Mouse (Mus musculus): Measurements from ENCODE around the gene Wwc1.
"Not testable (repeated sequence)": the region's sequence is repeated elsewhere in the genome, so short reads cannot be mapped to it uniquely, and the experiment has no call there.

Gene Wwc1

DNA sequence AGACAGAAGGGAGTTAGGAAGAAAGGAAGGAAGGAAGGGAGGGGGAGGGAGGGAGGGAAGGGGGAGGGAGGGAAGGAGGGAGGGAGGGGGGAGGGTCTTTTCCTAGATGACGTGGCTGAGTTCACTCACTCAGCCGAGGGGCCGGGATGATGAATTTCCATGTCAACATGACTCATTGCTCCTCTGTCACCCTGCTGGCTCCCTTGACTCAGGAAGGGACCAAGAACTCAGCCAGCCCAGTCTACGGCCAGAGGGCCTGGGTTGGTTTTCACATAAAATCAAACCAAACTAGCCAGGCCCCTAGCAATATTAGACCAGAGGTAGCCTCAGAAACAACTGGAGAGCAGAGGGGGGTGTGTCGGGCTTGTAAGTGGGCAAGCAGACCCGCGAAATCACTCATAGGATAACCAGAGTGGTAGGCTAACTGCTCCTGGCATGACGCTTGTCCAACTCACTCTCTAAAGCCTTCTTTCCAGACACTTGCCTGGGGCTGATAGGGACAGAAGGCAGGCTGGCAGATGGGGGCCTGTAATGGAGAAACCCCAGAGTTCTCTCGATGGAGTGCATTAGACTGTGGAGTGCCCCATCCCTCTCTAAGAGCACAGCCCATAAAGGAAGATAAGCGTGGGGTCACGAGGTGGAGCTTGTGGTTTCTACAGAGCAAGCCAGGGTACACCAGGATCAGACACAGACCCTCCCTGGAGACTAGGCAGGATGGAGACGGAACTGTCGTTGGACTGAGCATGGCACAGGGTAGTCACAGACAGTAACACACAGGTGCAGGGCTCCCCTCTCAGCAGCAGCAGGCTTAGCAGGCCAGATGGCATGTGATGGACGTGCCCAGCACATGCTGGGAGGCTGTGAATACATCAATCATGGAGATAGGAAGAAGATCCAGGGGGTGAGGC is 102.4 kb downstream of the Wwc1 start:
- DNase-seq: no peak

- no peak for DNase-seq
Measured at GRCm38 (mm10) chr11:35873624-35874244, 106.6 kb downstream of the Wwc1 start.

DNA sequence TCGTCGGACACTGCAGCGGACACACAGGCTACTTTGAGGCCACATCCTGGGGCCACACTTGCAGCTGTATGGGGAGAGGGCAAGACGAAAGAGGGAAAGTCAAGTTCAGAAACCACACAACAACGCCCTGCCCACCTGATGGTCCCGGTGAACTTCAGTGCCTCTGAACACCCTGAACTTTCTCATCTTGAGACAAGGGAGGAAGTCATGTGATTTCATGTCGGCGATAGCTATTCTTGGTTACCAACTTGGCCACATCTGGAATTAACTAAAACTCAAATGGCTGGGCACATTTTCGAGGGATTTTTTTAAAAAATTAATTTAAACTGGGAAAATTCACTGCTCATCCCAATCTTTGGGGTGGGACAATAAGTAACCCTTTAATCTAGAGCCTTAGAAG is 109.4 kb downstream of the Wwc1 start:
- DNase-seq: no peak

GRCm38 (mm10) chr11:35866140-35866539 is 114.2 kb downstream of the Wwc1 start:
- DNase-seq: no peak

GRCm38 (mm10) chr11:35864981-35865604 is 115.2 kb downstream of the Wwc1 start:
- peak; percentile 30 for DNase-seq

DNA sequence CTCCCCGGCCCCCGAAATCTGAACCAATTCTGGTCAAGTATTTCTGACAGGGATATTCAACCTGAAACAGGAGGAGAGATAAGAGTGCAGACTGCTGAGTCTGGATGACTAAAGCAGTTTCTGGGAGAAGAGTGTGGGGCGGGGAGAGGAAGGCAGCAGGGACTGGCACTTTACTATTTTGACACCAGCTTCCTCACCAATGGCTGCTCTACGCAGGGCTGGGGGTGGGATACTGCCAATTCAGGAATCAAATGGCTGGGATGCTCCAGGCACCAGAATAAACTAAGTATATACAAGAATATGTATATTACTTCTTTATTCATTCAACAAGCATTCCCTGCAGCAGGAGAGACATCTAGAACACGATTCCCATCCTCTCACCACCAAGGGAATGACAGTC is 116.7 kb downstream of the Wwc1 start:
- DNase-seq: no peak

- no peak for DNase-seq
Measured at GRCm38 (mm10) chr11:35857395-35858067, 122.8 kb downstream of the Wwc1 start.

- no peak for DNase-seq
Measured at GRCm38 (mm10) chr11:35856359-35857040, 123.8 kb downstream of the Wwc1 start.

DNA sequence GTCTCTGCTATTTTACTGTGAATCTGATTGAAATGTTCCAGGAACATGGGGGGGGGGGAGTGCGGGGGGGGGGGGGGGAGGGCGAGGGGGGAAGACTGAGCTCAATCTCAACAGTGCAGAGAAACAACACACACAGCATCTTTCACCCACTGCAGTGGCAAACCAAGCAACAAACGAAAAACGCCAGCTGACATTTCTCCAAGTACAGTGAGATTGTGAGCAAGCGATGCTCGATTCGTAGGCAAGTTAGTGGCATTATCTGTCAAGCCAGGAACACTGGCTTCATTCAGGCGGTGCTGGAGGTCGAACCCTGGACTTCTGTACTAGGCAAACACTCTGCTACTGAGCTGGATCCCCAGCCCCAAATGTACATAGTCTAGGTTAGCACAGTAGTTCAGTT is 124.8 kb downstream of the Wwc1 start:
- no peak for DNase-seq

- no peak for DNase-seq
Measured at GRCm38 (mm10) chr11:35854941-35855340, 125.4 kb downstream of the Wwc1 start.

DNA sequence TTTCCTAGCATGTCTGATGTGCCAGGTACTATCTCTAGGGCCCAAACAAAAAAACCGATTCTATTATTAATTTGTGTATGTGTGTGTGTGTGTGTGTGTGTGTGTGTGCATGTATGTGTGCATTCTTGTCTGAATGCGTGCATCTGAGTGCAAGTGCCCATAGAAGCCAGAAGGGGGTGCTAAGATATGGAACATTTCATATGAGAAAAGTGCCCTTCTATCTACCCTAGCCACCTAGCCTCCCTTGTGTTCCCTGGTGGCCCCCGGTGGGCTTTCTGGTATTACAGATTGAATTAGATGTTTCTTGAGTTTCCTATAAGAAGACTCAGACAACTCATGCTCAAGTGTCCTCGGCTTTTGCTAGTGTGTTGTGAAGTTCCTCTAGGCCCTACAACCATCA is 126.7 kb downstream of the Wwc1 start:
- no peak for DNase-seq

DNA sequence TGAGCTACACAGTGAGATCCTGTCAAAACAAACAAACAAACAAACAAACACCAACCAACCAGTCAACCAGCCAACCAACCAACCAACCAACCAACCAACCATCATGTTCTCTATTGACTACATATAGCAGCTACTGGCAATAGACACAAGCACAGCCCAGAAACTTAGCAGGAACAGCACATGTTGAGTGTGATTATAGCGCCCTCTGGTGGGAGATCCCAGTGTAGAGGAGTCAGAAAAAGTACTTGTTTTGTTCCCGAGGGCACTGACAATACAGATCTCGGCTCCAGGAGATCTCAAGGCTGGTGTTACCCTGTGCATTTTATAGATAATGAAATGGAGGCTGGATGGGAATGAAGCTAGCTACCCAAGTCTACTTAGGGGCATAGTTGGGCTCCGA is 127.6 kb downstream of the Wwc1 start:
- DNase-seq: peak; percentile 57

GRCm38 (mm10) chr11:35844299-35844698 is 136.0 kb downstream of the Wwc1 start:
- DNase-seq: no peak

GRCm38 (mm10) chr11:35842560-35842959 is 137.8 kb downstream of the Wwc1 start:
- DNase-seq: not testable (repeated sequence)

- no peak for DNase-seq
Measured at GRCm38 (mm10) chr11:35841738-35842325, 138.5 kb downstream of the Wwc1 start.

DNA sequence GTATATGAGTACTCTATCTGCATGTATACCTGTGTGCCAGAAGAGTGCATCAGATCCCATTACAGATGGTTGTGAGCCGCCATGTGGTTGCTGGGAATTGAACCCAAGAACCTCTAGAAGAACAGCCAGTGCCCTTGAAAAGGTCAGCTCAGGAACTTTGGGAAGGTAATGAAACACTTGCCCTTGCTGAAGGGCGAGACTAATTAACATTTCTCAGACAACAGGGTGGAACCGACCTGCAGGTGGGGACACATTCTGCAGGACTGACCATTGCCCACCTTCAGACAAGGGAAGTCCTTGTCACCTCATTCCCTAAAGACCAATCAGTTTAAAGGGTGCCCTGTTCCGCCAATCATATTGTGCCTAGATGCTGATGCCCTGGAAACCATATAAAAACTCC is 139.5 kb downstream of the Wwc1 start:
- DNase-seq: not testable (repeated sequence)

DNA sequence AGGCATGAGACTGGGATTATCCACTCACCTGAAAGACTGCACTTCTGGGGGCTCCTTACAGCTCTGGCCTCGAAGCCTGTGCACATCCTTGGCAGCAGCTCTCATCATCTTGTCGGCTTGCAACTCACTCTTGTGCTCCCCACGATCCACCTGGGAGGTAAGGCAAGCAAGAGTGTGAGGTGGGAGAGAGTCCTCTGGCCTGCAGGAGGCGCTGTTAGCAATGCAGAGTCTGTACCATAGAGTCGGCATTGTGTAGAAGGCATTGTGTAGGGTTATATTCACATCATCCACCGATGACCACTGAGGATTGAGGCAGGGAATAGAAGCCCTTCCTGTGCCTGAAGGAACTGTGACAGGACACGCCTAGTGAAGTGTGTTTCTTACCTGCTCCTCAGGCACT is 140.0 kb downstream of the Wwc1 start:
- no peak for DNase-seq

DNA sequence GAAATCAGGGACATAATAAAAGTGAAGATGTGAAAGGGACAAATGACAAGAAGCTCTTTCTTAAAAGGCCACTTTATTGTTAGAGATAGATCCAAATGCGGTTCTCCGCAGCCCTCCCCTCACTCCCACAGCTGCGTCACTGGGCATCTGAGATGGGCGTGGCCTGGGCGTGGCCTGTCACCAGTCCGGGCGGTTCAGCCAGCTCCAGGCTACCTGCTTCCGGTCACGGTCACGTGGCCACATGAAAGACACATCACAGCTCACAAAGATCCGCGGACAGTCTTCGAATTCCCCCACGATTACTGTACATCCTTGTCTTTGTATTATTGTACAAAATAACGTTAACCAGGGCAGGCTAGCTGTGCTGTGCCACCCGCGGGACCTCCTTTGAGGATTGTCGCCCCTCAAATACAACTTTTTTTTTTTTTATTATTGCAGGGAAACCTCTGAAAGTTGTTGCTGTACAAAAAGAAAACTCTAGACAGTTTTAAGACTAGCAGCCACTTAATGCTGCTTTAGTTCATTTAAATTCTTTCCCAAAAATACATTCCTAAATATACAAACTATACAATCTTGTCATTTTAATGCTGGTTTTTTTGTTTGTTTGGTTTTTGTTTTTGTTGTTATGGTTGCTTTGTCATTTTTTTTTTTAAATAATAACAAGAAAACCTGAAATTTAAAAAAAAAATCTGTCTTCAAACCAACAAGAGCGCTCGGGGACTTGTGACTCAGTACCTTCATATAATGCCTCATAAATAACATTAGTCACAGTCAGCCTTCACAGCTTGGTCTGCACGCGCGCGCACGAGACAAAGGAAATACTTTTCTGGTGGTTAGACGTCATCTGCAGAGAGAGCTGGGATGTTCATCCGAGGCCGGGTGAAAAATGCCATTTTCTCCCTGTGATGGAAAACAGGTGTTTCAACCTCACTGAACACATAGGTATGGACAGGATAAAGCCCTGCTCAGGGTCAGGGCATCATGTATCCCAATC is 141.7 kb downstream of the Wwc1 start:
- DNase-seq: peak; percentile 95

DNA sequence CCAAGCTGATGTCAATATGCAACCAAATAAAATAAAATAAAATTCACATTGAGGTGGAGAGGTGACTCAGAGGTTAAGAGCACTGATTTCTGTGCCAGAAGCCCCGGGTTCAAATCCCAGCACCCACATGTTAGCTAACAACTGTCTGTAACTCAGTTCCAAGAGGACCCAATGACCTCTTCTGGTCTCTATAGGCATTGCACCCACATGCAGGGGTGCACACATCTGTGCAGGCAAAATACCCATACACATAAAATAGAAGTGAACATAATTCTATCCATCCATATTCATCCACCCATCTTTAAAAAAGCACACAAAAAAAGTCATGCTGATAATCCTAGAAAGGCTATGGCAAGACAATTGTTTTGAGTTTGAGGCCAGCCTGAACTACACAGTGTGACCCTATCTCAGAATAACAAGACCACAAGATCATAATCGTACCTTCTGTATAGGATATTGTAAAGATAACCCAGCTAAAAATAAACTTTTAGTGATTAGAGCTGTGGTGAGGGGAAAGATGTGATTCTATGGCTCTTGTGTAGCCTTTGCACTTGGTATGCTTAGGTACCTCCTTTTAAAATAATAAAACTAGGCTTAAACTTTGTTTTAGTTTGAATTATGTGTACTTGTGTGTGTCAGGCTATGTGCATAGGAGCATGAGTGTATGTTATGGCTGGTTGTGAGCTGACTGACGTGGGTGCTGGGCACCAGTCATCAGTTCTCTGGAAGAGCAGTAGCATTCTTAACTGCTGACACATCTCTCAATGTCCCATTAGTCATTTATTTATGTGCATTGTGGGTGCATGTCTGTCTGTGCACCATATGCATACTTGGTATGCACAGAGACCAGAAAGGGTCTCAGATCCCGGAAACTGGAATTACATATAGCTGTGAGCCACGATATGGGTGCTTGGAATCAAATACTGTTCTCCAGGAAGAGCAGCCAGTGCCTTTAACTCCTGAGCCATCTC is 142.9 kb downstream of the Wwc1 start:
- no peak for DNase-seq

All from liver (tissue).